Mouse (Mus musculus): Measurements from ENCODE around the gene Gfm1.

GRCm38 (mm10) chr3:67520568-67521143 is 90.8 kb downstream of the Gfm1 start:
- TF ChIP-seq ZC3H11A (IDR thresholded peaks at IDR 0.05; ENCODE audit: borderline replicate concordance, low read depth, low read length): no peak
- no peak for TF ChIP-seq HCFC1 (IDR thresholded peaks at IDR 0.05; ENCODE audit: borderline replicate concordance, insufficient read depth, low read length)
